In the genomic region with DNA sequence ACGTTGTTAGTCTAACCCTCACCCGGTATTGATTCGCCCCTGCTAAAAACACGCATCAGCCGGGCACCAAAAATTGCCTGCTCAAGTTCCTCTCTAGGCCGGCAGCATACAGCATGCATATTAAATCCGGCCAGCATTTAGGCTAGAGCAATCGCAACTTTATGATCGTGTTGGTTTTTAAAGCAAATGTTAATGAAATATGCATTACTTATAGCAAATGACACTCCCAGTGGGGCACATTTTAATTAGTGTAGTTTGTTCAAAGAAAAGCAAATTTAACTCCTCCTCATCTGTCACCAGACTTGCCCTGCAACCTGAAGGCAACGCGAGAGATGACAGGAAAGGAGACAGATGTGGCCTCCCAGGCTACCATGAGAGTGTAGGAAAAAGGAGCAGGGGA, we compare ENCODE assay signal across 25 mouse cellular contexts.
DNase-seq lines count a peak whose midpoint lies in the region; ATAC-seq and TF ChIP-seq lines count a peak whose summit lies in the region.
"Had no signal": no experiment of that assay in that cellular context is flagged by ENCODE, and none has a peak within 500 bp of the region (broad histone marks: within the 10 kb centered on the region; RNA-seq: fewer than 3 reads in every experiment).

No protein-coding gene starts in this region.

- peaks cover 25% of the 10 kb centered on the region for H3K4me1 ChIP-seq in midbrain, embryonic 10.5 days
- peaks cover 2% of the 10 kb centered on the region; the same call in 1 of the 2 replicates for H3K4me1 ChIP-seq in midbrain, postnatal 0 days (ENCODE audit: insufficient read depth, low read length)
- H3K4me1 ChIP-seq in forebrain, embryonic 13.5 days = peaks cover 55% of the 10 kb centered on the region
- peaks cover 58% of the 10 kb centered on the region for H3K4me1 ChIP-seq in hindbrain, embryonic 13.5 days (replicated peaks)
- peaks cover 44% of the 10 kb centered on the region for H3K4me1 ChIP-seq in neural tube, embryonic 15.5 days

- no peak for TF ChIP-seq CTCF in midbrain, postnatal 0 days (IDR thresholded peaks at IDR 0.05)

- no peaks in the 10 kb centered on the region for H3K9me3 ChIP-seq in midbrain, embryonic 10.5 days (replicated peaks)
- H3K9me3 ChIP-seq in midbrain, postnatal 0 days (ENCODE audit: low read length) = no peaks in the 10 kb centered on the region
- H3K9me3 ChIP-seq in forebrain, embryonic 13.5 days (replicated peaks) = no peaks in the 10 kb centered on the region
- H3K9me3 ChIP-seq in hindbrain, embryonic 13.5 days = no peaks in the 10 kb centered on the region
- no peaks in the 10 kb centered on the region for H3K9me3 ChIP-seq in neural tube, embryonic 15.5 days (replicated peaks)
- H3K9me3 ChIP-seq: embryonic facial prominence, embryonic 12.5 days; G1E; heart, embryonic 15.5 days; liver, embryonic 13.5 days had no signal

- 92% methylated on average over 11 of the region's 11 CpGs for WGBS in midbrain, embryonic 10.5 days
- WGBS in midbrain, postnatal 0 days = 47% methylated on average over 11 of the region's 11 CpGs
- WGBS in forebrain, embryonic 13.5 days = 47% methylated on average over 11 of the region's 11 CpGs
- 46% methylated on average over 11 of the region's 11 CpGs for WGBS in hindbrain, embryonic 13.5 days
- WGBS in neural tube, embryonic 15.5 days = 38% methylated on average over 11 of the region's 11 CpGs

- H3K36me3 ChIP-seq in midbrain, embryonic 10.5 days = no peaks in the 10 kb centered on the region
- H3K36me3 ChIP-seq in midbrain, postnatal 0 days (ENCODE audit: insufficient read depth, low read length) = no peaks in the 10 kb centered on the region
- no peaks in the 10 kb centered on the region for H3K36me3 ChIP-seq in forebrain, embryonic 13.5 days (ENCODE audit: poor library complexity, severe bottlenecking)
- H3K36me3 ChIP-seq in hindbrain, embryonic 13.5 days = no peaks in the 10 kb centered on the region
- H3K36me3 ChIP-seq in neural tube, embryonic 15.5 days = no peaks in the 10 kb centered on the region
- H3K36me3 ChIP-seq: embryonic facial prominence, embryonic 12.5 days; G1E; heart, embryonic 15.5 days; liver, embryonic 13.5 days had no signal

- H3K9ac ChIP-seq in midbrain, postnatal 0 days (replicated peaks; ENCODE audit: low read length, poor library complexity, severe bottlenecking) = no peak overlapping the region
- H3K9ac ChIP-seq in forebrain, embryonic 13.5 days = 0 out of 2 replicates have a peak overlapping the region, but pooled peaks have one; percentile 0
- no peak overlapping the region for H3K9ac ChIP-seq in hindbrain, embryonic 13.5 days
- H3K9ac ChIP-seq in neural tube, embryonic 15.5 days (replicated peaks) = no peak overlapping the region
- H3K9ac ChIP-seq: embryonic facial prominence, embryonic 12.5 days; heart, embryonic 15.5 days; liver, embryonic 13.5 days had no signal

- ATAC-seq in midbrain, postnatal 0 days (ENCODE audit: low FRiP score) = no peak
- ATAC-seq in forebrain, embryonic 13.5 days = no peak
- 0 out of 2 replicates have a peak, but pooled peaks have one; percentile 15 for ATAC-seq in hindbrain, embryonic 13.5 days (ENCODE audit: low FRiP score)
- ATAC-seq in neural tube, embryonic 15.5 days (ENCODE audit: low FRiP score) = no peak
- ATAC-seq: Patski had no signal

- no peak for DNase-seq in midbrain, embryonic 10.5 days (ENCODE audit: low spot score)
- DNase-seq in midbrain, postnatal 0 days (ENCODE audit: low spot score) = no peak
- no peak for DNase-seq in spleen, postnatal 36 days (ENCODE audit: low spot score in 2 of 2)
- no peak for DNase-seq in testis, postnatal 10 days (ENCODE audit: low spot score)
- DNase-seq: adrenal gland, adult 8-10 months; B cell, adult 2 months; cerebellum, adult 18-20 months; cerebellum, postnatal 14 days; gastrocnemius, adult 2 months; heart, postnatal 36 days; kidney, adult 2 months; liver, embryonic 13.5 days; lung, adult 2 months; lung, postnatal 14 days had no signal

- H3K4me2 ChIP-seq in midbrain, postnatal 0 days (ENCODE audit: low read depth, low read length, poor library complexity, severe bottlenecking) = no peak overlapping the region
- H3K4me2 ChIP-seq in forebrain, embryonic 13.5 days = no peak overlapping the region
- H3K4me2 ChIP-seq in hindbrain, embryonic 13.5 days = no peak overlapping the region
- no peak overlapping the region for H3K4me2 ChIP-seq in neural tube, embryonic 15.5 days
- H3K4me2 ChIP-seq: embryonic facial prominence, embryonic 12.5 days; heart, embryonic 15.5 days; liver, embryonic 13.5 days had no signal

- H3K27ac ChIP-seq in midbrain, embryonic 10.5 days (replicated peaks) = peak overlapping the region; percentile 38; the same call in 1 of the 2 replicates
- H3K27ac ChIP-seq in midbrain, postnatal 0 days (ENCODE audit: low read depth, low read length) = no peak overlapping the region
- H3K27ac ChIP-seq in forebrain, embryonic 13.5 days = peak overlapping the region; percentile 62
- peak overlapping the region; percentile 72 for H3K27ac ChIP-seq in hindbrain, embryonic 13.5 days
- 0 out of 2 replicates have a peak overlapping the region, but pooled peaks have one; percentile 7 for H3K27ac ChIP-seq in neural tube, embryonic 15.5 days (replicated peaks)
- H3K27ac ChIP-seq: embryonic facial prominence, embryonic 12.5 days; gastrocnemius, adult 2 months; heart, embryonic 15.5 days; kidney, postnatal 0 days; left cerebral cortex, adult 2 months; liver, embryonic 13.5 days; stomach, postnatal 0 days had no signal

- no peaks in the 10 kb centered on the region for H3K27me3 ChIP-seq in midbrain, embryonic 10.5 days (ENCODE audit: low read depth, poor library complexity, severe bottlenecking)
- no peaks in the 10 kb centered on the region for H3K27me3 ChIP-seq in midbrain, postnatal 0 days (ENCODE audit: insufficient read depth, low read length)
- no peaks in the 10 kb centered on the region for H3K27me3 ChIP-seq in forebrain, embryonic 13.5 days
- H3K27me3 ChIP-seq in hindbrain, embryonic 13.5 days = no peaks in the 10 kb centered on the region
- no peaks in the 10 kb centered on the region for H3K27me3 ChIP-seq in neural tube, embryonic 15.5 days (replicated peaks)
- H3K27me3 ChIP-seq: CH12.LX; embryonic facial prominence, embryonic 12.5 days; heart, embryonic 15.5 days; liver, embryonic 13.5 days; Patski had no signal

- no peak overlapping the region for H3K4me3 ChIP-seq in midbrain, embryonic 10.5 days
- no peak overlapping the region for H3K4me3 ChIP-seq in midbrain, postnatal 0 days (ENCODE audit: low read depth, low read length)
- H3K4me3 ChIP-seq in forebrain, embryonic 13.5 days = no peak overlapping the region
- H3K4me3 ChIP-seq in hindbrain, embryonic 13.5 days = no peak overlapping the region
- H3K4me3 ChIP-seq in neural tube, embryonic 15.5 days (replicated peaks) = no peak overlapping the region
- H3K4me3 ChIP-seq: embryonic facial prominence, embryonic 12.5 days; gastrocnemius, adult 2 months; heart, embryonic 15.5 days; left cerebral cortex, adult 2 months; liver, embryonic 13.5 days had no signal
